Mouse (Mus musculus): ENCODE data around the gene AU022252. TPM values are rescaled to one million over a fixed set of nuclear protein-coding genes. Genes with fewer than 3 reads are reported as not detected.

Gene AU022252
- polyA plus RNA-seq, 1 experiment from 2014 or later, result 19.6 TPM

- H3K4me3 ChIP-seq, result no peak overlapping the region
- no peaks in the 10 kb centered on the region for H3K9me3 ChIP-seq (replicated peaks)
- H3K27me3 ChIP-seq (replicated peaks), result no peaks in the 10 kb centered on the region
- H3K9ac ChIP-seq, result no peak overlapping the region
- H3K4me2 ChIP-seq, result no peak overlapping the region
- no peak for ATAC-seq
- WGBS (ENCODE audit: insufficient replicate concordance), result 33% methylated on average over 4 of the region's 4 CpGs
- 0 out of 2 replicates have a peak overlapping the region, but pooled peaks have one; percentile 3 for H3K27ac ChIP-seq
- H3K36me3 ChIP-seq, result peaks cover 95% of the 10 kb centered on the region
- peaks cover 68% of the 10 kb centered on the region for H3K4me1 ChIP-seq
Observed at GRCm38 (mm10) chr4:119180133-119180707, 52.3 kb downstream of the AU022252 start.

GRCm38 (mm10) chr4:119178331-119178730 is 54.2 kb downstream of the AU022252 start:
- H3K4me3 ChIP-seq, result no peak overlapping the region
- H3K27ac ChIP-seq, result peak overlapping the region; percentile 13; the same call in 1 of the 2 replicates
- no peak overlapping the region for H3K9ac ChIP-seq
- 66% methylated on average over 18 of the region's 18 CpGs for WGBS (ENCODE audit: insufficient replicate concordance)
- no peak overlapping the region for H3K4me2 ChIP-seq
- H3K27me3 ChIP-seq (replicated peaks), result no peaks in the 10 kb centered on the region
- H3K9me3 ChIP-seq (replicated peaks), result no peaks in the 10 kb centered on the region
- no peak for ATAC-seq
- H3K36me3 ChIP-seq, result peaks cover 77% of the 10 kb centered on the region
- H3K4me1 ChIP-seq, result peaks cover 57% of the 10 kb centered on the region

DNA sequence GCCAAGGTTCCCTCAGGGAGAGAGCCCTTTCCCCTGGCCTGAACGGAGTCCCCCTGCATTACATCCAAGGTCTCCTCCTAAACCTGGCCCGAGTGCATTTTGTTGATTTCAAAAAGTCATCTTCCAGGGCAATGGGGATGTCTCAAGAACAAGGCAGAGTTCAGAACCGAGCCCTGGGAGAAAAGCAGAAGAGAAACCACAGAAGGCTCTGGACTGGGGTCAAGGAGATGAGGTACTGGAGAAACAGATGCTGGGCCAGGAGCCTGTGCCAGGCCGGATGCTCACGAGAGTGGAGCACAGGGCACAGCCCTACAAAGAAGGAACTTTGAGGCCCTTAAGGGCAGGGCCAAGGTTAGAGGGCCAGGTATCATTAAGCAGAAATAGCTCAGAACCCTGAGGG is 54.8 kb downstream of the AU022252 start:
- WGBS (ENCODE audit: insufficient replicate concordance), result 83% methylated on average over 5 of the region's 5 CpGs
- H3K9ac ChIP-seq, result no peak overlapping the region; the same call in 1 of the 2 replicates
- H3K27me3 ChIP-seq (replicated peaks), result no peaks in the 10 kb centered on the region
- no peaks in the 10 kb centered on the region for H3K9me3 ChIP-seq (replicated peaks)
- no peak for ATAC-seq
- H3K4me2 ChIP-seq, result no peak overlapping the region
- no peak overlapping the region for H3K4me3 ChIP-seq
- H3K27ac ChIP-seq, result peak overlapping the region; percentile 43
- peaks cover 57% of the 10 kb centered on the region for H3K4me1 ChIP-seq
- peaks cover 70% of the 10 kb centered on the region for H3K36me3 ChIP-seq

- peak within 1 kb of the TSS; percentile 74 for H3K27ac ChIP-seq
- no peaks in the 10 kb centered on the region for H3K9me3 ChIP-seq (replicated peaks)
- H3K4me3 ChIP-seq, result peak within 1 kb of the TSS; percentile 77
- WGBS (ENCODE audit: insufficient replicate concordance), result under 1% methylated on average over 40 of the region's 40 CpGs
- no peaks in the 10 kb centered on the region for H3K27me3 ChIP-seq (replicated peaks)
- H3K4me2 ChIP-seq, result peak within 1 kb of the TSS; percentile 80
- ATAC-seq, result peak; percentile 99
- H3K4me1 ChIP-seq, result peaks cover 41% of the 10 kb centered on the region
- H3K36me3 ChIP-seq, result peaks cover 51% of the 10 kb centered on the region
- peak within 1 kb of the TSS; percentile 86 for H3K9ac ChIP-seq
Observed at GRCm38 (mm10) chr4:119173851-119174453, 58.6 kb downstream of the AU022252 start, which contains the start of gene Zfp691. TSS of gene Zfp691 (minus strand) at chr4:119174195.

DNA sequence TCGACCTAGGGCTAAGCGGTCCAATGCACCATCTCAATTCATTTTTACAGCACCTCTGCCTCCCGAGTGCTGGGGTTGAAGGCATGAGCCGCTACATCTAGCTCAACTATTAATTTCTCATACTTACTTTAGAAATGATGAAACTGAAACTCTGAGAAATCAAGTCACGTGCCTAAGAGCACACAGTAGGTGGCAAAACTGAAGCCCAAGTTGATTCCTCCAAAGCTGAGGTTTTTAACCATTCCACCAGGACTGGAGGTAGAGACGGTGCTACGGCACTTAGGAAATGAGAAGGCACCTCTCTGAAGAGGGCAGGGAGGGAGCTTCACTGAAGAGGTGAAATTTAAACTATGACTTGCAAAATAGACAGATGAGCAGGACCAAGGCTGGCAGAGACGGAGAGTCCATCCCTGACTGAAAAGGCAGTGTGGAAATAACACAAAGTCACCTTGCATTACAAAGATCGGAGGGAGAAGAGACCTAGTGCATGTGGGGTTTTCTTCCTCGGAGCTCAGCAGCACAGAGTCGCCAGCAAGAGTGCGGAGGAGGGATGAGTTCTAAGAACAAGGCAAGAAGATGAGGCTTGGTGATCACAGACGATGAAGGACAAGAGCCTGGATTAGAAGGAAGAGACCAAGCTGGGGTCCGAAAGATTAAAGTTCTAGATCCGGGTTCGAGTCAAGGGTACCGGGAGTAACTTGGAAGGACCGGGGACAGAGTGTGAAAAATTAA is 59.4 kb downstream of the AU022252 start:
- H3K4me1 ChIP-seq, result peaks cover 33% of the 10 kb centered on the region
- peak overlapping the region; percentile 74 for H3K27ac ChIP-seq
- H3K4me2 ChIP-seq, result peak overlapping the region; percentile 80
- H3K36me3 ChIP-seq, result peaks cover 48% of the 10 kb centered on the region
- 28% methylated on average over 18 of the region's 18 CpGs for WGBS (ENCODE audit: insufficient replicate concordance)
- no peak for ATAC-seq
- peak overlapping the region; percentile 77 for H3K4me3 ChIP-seq
- peak overlapping the region; percentile 86 for H3K9ac ChIP-seq
- H3K27me3 ChIP-seq (replicated peaks), result no peaks in the 10 kb centered on the region
- H3K9me3 ChIP-seq (replicated peaks), result no peaks in the 10 kb centered on the region

DNA sequence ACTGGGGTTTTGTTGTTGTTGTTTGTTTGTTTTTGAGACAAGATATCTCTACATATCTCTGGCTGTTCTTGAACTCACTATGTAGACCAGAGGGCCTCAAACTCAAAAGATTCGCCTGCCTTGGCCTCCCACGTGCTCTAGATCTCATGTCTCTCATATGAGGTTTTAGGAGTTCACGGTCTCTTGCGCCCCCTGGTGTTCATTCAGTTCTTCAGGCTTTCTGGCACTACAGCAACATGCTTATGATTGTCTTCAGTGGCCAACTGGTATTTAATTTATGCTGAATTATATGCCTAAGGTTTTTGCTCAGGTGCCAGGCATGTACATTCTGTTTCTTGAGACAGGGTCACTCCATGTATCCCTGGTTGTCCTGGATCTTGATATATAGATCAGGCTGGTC is 64.8 kb downstream of the AU022252 start:
- ATAC-seq, result 0 out of 2 replicates have a peak, but pooled peaks have one; percentile 40
- no peak overlapping the region for H3K27ac ChIP-seq

GRCm38 (mm10) chr4:119167068-119167467 is 65.4 kb downstream of the AU022252 start:
- no peak overlapping the region for H3K4me3 ChIP-seq
- no peak overlapping the region for H3K9ac ChIP-seq
- 66% methylated on average over 4 of the region's 4 CpGs for WGBS (ENCODE audit: insufficient replicate concordance)
- no peaks in the 10 kb centered on the region for H3K27me3 ChIP-seq (replicated peaks)
- no peak overlapping the region for H3K4me2 ChIP-seq
- ATAC-seq, result no peak
- no peaks in the 10 kb centered on the region for H3K9me3 ChIP-seq (replicated peaks)
- peaks cover 23% of the 10 kb centered on the region for H3K36me3 ChIP-seq
- H3K27ac ChIP-seq, result no peak overlapping the region
- H3K4me1 ChIP-seq, result peaks cover 15% of the 10 kb centered on the region

More for the DNA sequence above, 64.8 kb downstream of the AU022252 start:
- peaks cover 23% of the 10 kb centered on the region for H3K36me3 ChIP-seq
- H3K4me3 ChIP-seq, result no peak overlapping the region
- H3K27me3 ChIP-seq (replicated peaks), result no peaks in the 10 kb centered on the region
- WGBS (ENCODE audit: insufficient replicate concordance), result 6% methylated on average over 4 of the region's 4 CpGs
- H3K4me2 ChIP-seq, result no peak overlapping the region
- H3K9ac ChIP-seq, result no peak overlapping the region
- H3K4me1 ChIP-seq, result peaks cover 20% of the 10 kb centered on the region
- no peaks in the 10 kb centered on the region for H3K9me3 ChIP-seq (replicated peaks)

- peaks cover 23% of the 10 kb centered on the region for H3K36me3 ChIP-seq
- H3K4me1 ChIP-seq, result peaks cover 11% of the 10 kb centered on the region
- WGBS (ENCODE audit: insufficient replicate concordance), result 19% methylated on average over 7 of the region's 7 CpGs
- no peak overlapping the region for H3K4me2 ChIP-seq
- H3K27ac ChIP-seq, result 0 out of 2 replicates have a peak overlapping the region, but pooled peaks have one; percentile 18
- no peak; the same call in 1 of the 2 replicates for ATAC-seq
- no peak overlapping the region for H3K4me3 ChIP-seq
- no peaks in the 10 kb centered on the region for H3K27me3 ChIP-seq (replicated peaks)
- H3K9me3 ChIP-seq (replicated peaks), result no peaks in the 10 kb centered on the region
- H3K9ac ChIP-seq, result no peak overlapping the region
Observed at GRCm38 (mm10) chr4:119165916-119166315, 66.6 kb downstream of the AU022252 start.

- Histone ChIP-seq H3K36me3 (no peaks in the 10 kb centered on the region), H3K9ac (no peak overlapping the region), H3K4me2 (no peak overlapping the region), H3K27me3 (replicated peaks) (no peaks in the 10 kb centered on the region), H3K27ac (no peak overlapping the region), H3K4me1 (peaks cover 5% of the 10 kb centered on the region; the same call in 1 of the 2 replicates), H3K9me3 (replicated peaks) (no peaks in the 10 kb centered on the region), H3K4me3 (no peak overlapping the region)
- 61% methylated on average over 4 of the region's 4 CpGs for WGBS (ENCODE audit: insufficient replicate concordance)
- no peak for ATAC-seq
Observed at GRCm38 (mm10) chr4:119162990-119163389, 69.5 kb downstream of the AU022252 start.

GRCm38 (mm10) chr4:119161358-119161757 is 71.2 kb downstream of the AU022252 start:
- no peak overlapping the region for H3K4me2 ChIP-seq
- H3K27me3 ChIP-seq (replicated peaks), result no peaks in the 10 kb centered on the region
- ATAC-seq, result no peak
- H3K9me3 ChIP-seq (replicated peaks), result no peaks in the 10 kb centered on the region
- no peak overlapping the region for H3K4me3 ChIP-seq
- H3K4me1 ChIP-seq, result no peaks in the 10 kb centered on the region; the same call in 1 of the 2 replicates
- 61% methylated on average over 3 of the region's 3 CpGs for WGBS (ENCODE audit: insufficient replicate concordance)
- no peak overlapping the region for H3K9ac ChIP-seq
- no peaks in the 10 kb centered on the region for H3K36me3 ChIP-seq
- no peak overlapping the region for H3K27ac ChIP-seq

GRCm38 (mm10) chr4:119157891-119158290 is 74.6 kb downstream of the AU022252 start:
- no peak overlapping the region for H3K27ac ChIP-seq
- H3K4me2 ChIP-seq, result no peak overlapping the region
- H3K4me1 ChIP-seq, result no peaks in the 10 kb centered on the region
- H3K9ac ChIP-seq, result no peak overlapping the region
- no peaks in the 10 kb centered on the region for H3K9me3 ChIP-seq (replicated peaks)
- peaks cover 2% of the 10 kb centered on the region; the same call in 1 of the 2 replicates for H3K27me3 ChIP-seq (replicated peaks)
- H3K4me3 ChIP-seq, result no peak overlapping the region
- ATAC-seq, result no peak
- H3K36me3 ChIP-seq, result no peaks in the 10 kb centered on the region
- WGBS (ENCODE audit: insufficient replicate concordance), result 75% methylated on average over 5 of the region's 5 CpGs

DNA sequence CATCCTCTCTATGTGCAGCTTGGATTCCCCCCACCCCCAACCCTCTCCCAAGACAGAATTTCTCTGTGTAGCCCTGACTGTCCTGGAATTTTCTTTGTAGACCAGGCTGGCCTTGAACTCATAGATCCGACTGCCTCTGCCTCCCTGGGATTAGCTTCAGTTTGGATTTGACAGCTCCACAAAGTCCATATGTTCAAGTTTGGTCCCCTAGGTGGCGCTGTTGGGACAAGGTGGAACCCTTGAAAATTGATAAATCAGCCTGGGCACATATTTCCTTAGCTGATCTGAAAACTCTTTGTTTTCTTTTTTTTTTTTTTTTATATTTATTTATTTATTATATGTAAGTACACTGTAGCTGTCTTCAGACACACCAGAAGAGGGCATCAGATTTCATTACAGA is 75.3 kb downstream of the AU022252 start:
- H3K9ac ChIP-seq, result no peak overlapping the region
- no peak overlapping the region for H3K4me3 ChIP-seq
- H3K9me3 ChIP-seq (replicated peaks), result no peaks in the 10 kb centered on the region
- no peak overlapping the region for H3K27ac ChIP-seq
- 18% methylated on average over 2 of the region's 2 CpGs for WGBS (ENCODE audit: insufficient replicate concordance)
- H3K27me3 ChIP-seq (replicated peaks), result peaks cover 3% of the 10 kb centered on the region; the same call in 1 of the 2 replicates
- ATAC-seq, result no peak
- H3K4me1 ChIP-seq, result no peaks in the 10 kb centered on the region
- H3K36me3 ChIP-seq, result no peaks in the 10 kb centered on the region
- H3K4me2 ChIP-seq, result no peak overlapping the region
